In genomic region chr1:132330397-132330796, GRCm38 (mm10) we compare ENCODE assay signal across 17 mouse cellular contexts. TPM values are rescaled to one million over a fixed set of nuclear protein-coding genes. Genes with fewer than 3 reads are reported as not detected.
DNase-seq lines count a peak whose midpoint lies in the region; ATAC-seq and TF ChIP-seq lines count a peak whose summit lies in the region.
"Had no signal": no experiment of that assay in that cellular context is flagged by ENCODE, and none has a peak within 500 bp of the region (broad histone marks: within the 10 kb centered on the region; RNA-seq: fewer than 3 reads in every experiment).

No protein-coding gene starts in this region.

- peaks cover 97% of the 10 kb centered on the region for H3K4me1 ChIP-seq in hindbrain, embryonic 10.5 days (replicated peaks)
- H3K4me1 ChIP-seq in hindbrain, postnatal 0 days (ENCODE audit: insufficient read depth, low read length): peaks cover 9% of the 10 kb centered on the region; the same call in 1 of the 2 replicates
- peaks cover 85% of the 10 kb centered on the region for H3K4me1 ChIP-seq in embryonic facial prominence, embryonic 10.5 days
- H3K4me1 ChIP-seq in heart, embryonic 12.5 days (replicated peaks): peaks cover 39% of the 10 kb centered on the region

- H3K36me3 ChIP-seq in hindbrain, embryonic 10.5 days: peaks cover 71% of the 10 kb centered on the region
- peaks cover 4% of the 10 kb centered on the region; the same call in 1 of the 2 replicates for H3K36me3 ChIP-seq in hindbrain, postnatal 0 days (ENCODE audit: insufficient read depth, low read length)
- H3K36me3 ChIP-seq in embryonic facial prominence, embryonic 10.5 days (replicated peaks): peaks cover 70% of the 10 kb centered on the region
- H3K36me3 ChIP-seq in heart, embryonic 12.5 days: peaks cover 14% of the 10 kb centered on the region; the same call in 1 of the 2 replicates
- H3K36me3 ChIP-seq: G1E had no signal

- peak overlapping the region; percentile 90 for H3K27ac ChIP-seq in hindbrain, embryonic 10.5 days
- no peak overlapping the region for H3K27ac ChIP-seq in hindbrain, postnatal 0 days
- H3K27ac ChIP-seq in embryonic facial prominence, embryonic 10.5 days (replicated peaks): peak overlapping the region; percentile 32; the same call in 1 of the 2 replicates
- no peak overlapping the region for H3K27ac ChIP-seq in heart, embryonic 12.5 days (ENCODE audit: poor library complexity, severe bottlenecking)
- H3K27ac ChIP-seq: macrophage; neural tube, embryonic 15.5 days had no signal

- no peak for DNase-seq in hindbrain, embryonic 10.5 days (ENCODE audit: low spot score)
- DNase-seq in hindbrain, postnatal 0 days (ENCODE audit: low spot score): no peak
- peak; percentile 67 for DNase-seq in brain, adult 2 months (ENCODE audit: low read depth, low spot score)
- peak; percentile 58 to 59 for DNase-seq in cerebellum, adult 18-20 months
- DNase-seq in embryonic facial prominence, embryonic 10.5 days (ENCODE audit: low spot score): no peak
- no peak for DNase-seq in frontal cortex, postnatal 25 days (ENCODE audit: low spot score in 2 of 2)
- DNase-seq in yolk sac, embryonic 10.5 days (ENCODE audit: low spot score): no peak
- DNase-seq: adrenal gland, adult 2 months; heart, adult 18-20 months; heart, postnatal 10 days; liver; lung, embryonic 14.5 days; thymus, postnatal 14 days had no signal

- no peaks in the 10 kb centered on the region for H3K27me3 ChIP-seq in hindbrain, embryonic 10.5 days (ENCODE audit: insufficient read depth, poor library complexity, severe bottlenecking)
- no peaks in the 10 kb centered on the region for H3K27me3 ChIP-seq in hindbrain, postnatal 0 days (ENCODE audit: insufficient read depth, low read length)
- H3K27me3 ChIP-seq in embryonic facial prominence, embryonic 10.5 days (replicated peaks; ENCODE audit: low read depth, poor library complexity, severe bottlenecking): no peaks in the 10 kb centered on the region
- no peaks in the 10 kb centered on the region for H3K27me3 ChIP-seq in heart, embryonic 12.5 days (replicated peaks)
- H3K27me3 ChIP-seq: neural tube, embryonic 15.5 days had no signal

- H3K4me3 ChIP-seq in hindbrain, embryonic 10.5 days: no peak overlapping the region
- H3K4me3 ChIP-seq in hindbrain, postnatal 0 days (ENCODE audit: low read length): no peak overlapping the region
- H3K4me3 ChIP-seq in embryonic facial prominence, embryonic 10.5 days: no peak overlapping the region
- no peak overlapping the region for H3K4me3 ChIP-seq in heart, embryonic 12.5 days
- H3K4me3 ChIP-seq: neural tube, embryonic 15.5 days had no signal

- H3K9me3 ChIP-seq in hindbrain, embryonic 10.5 days: no peaks in the 10 kb centered on the region
- H3K9me3 ChIP-seq in hindbrain, postnatal 0 days (ENCODE audit: low read length): no peaks in the 10 kb centered on the region
- H3K9me3 ChIP-seq in embryonic facial prominence, embryonic 10.5 days: no peaks in the 10 kb centered on the region
- H3K9me3 ChIP-seq in heart, embryonic 12.5 days (replicated peaks): no peaks in the 10 kb centered on the region
- H3K9me3 ChIP-seq: G1E; neural tube, embryonic 15.5 days had no signal

- ATAC-seq in hindbrain, postnatal 0 days: no peak
- ATAC-seq in heart, embryonic 12.5 days (ENCODE audit: insufficient number of reproducible peaks, low FRiP score): no peak

- no peak for TF ChIP-seq CTCF in hindbrain, postnatal 0 days (IDR thresholded peaks at IDR 0.05; ENCODE audit: low read depth)

- WGBS in hindbrain, embryonic 10.5 days: 90% methylated on average over 15 of the region's 15 CpGs
- WGBS in hindbrain, postnatal 0 days: 56% methylated on average over 15 of the region's 15 CpGs
- 89% methylated on average over 15 of the region's 15 CpGs for WGBS in embryonic facial prominence, embryonic 10.5 days
- WGBS in heart, embryonic 12.5 days: 86% methylated on average over 15 of the region's 15 CpGs

- no peak overlapping the region for H3K4me2 ChIP-seq in hindbrain, postnatal 0 days (ENCODE audit: low read depth, low read length)
- no peak overlapping the region for H3K4me2 ChIP-seq in heart, embryonic 12.5 days
- H3K4me2 ChIP-seq: lung, embryonic 14.5 days; neural tube, embryonic 15.5 days had no signal

- no peak overlapping the region for H3K9ac ChIP-seq in hindbrain, postnatal 0 days (replicated peaks; ENCODE audit: low read length)
- H3K9ac ChIP-seq in heart, embryonic 12.5 days: no peak overlapping the region
- H3K9ac ChIP-seq: lung, embryonic 14.5 days; neural tube, embryonic 15.5 days had no signal

RNA-seq across cellular contexts. Expression of gene Nuak2, which starts 14.5 kb away (rescaled TPM):
- polyA plus RNA-seq in hindbrain, embryonic 10.5 days (2016; fragmentation: Nextera tagmentation; extraction: Ambion mirVana): 42.3 and 44.4 TPM in 2 replicates
- 6.2 and 7.7 TPM in 2 replicates for total RNA-seq in hindbrain, postnatal 0 days (2014; rRNA removed)
- 7.4 and 7.9 TPM in 2 replicates for polyA plus RNA-seq in hindbrain, postnatal 0 days (2015; fragmentation: Nextera tagmentation; extraction: Ambion mirVana)
- polyA plus RNA-seq in embryonic facial prominence, embryonic 10.5 days (2016; fragmentation: Nextera tagmentation; extraction: Ambion mirVana): 12.6 and 19.6 TPM in 2 replicates
- polyA plus RNA-seq in heart, embryonic 12.5 days (2016; fragmentation: Nextera tagmentation; extraction: Ambion mirVana): 2.6 and 3.1 TPM in 2 replicates
- polyA plus RNA-seq: G1E had no signal

RNA-seq across cellular contexts. Expression of gene Klhdc8a, which starts 32.0 kb away (rescaled TPM):
- polyA plus RNA-seq in hindbrain, embryonic 10.5 days (2016; fragmentation: Nextera tagmentation; extraction: Ambion mirVana): 1.0 and 3.5 TPM in 2 replicates
- 23.0 and 26.0 TPM in 2 replicates for total RNA-seq in hindbrain, postnatal 0 days (2014; rRNA removed)
- polyA plus RNA-seq in hindbrain, postnatal 0 days (2015; fragmentation: Nextera tagmentation; extraction: Ambion mirVana): 11.2 and 11.7 TPM in 2 replicates
- 0.46 and 0.58 TPM in 2 replicates for polyA plus RNA-seq in embryonic facial prominence, embryonic 10.5 days (2016; fragmentation: Nextera tagmentation; extraction: Ambion mirVana)
- 0.55 and 0.81 TPM in 2 replicates for polyA plus RNA-seq in heart, embryonic 12.5 days (2016; fragmentation: Nextera tagmentation; extraction: Ambion mirVana)
- polyA plus RNA-seq: G1E, macrophage had no signal

Comparison
In these comparisons a context has a peak if more than half of its experiments do, and no peak if none do; other contexts are left out.
1. H3K27ac ChIP-seq: peak in hindbrain, embryonic 10.5 days (single experiment) and embryonic facial prominence, embryonic 10.5 days (single experiment); none in hindbrain, postnatal 0 days (single experiment) and heart, embryonic 12.5 days (single experiment).
2. DNase-seq: peak in brain, adult 2 months (single experiment) and cerebellum, adult 18-20 months (2 of 2); none in hindbrain, embryonic 10.5 days (single experiment), hindbrain, postnatal 0 days (single experiment), embryonic facial prominence, embryonic 10.5 days (single experiment), frontal cortex, postnatal 25 days (0 of 2) and yolk sac, embryonic 10.5 days (single experiment).